Mouse (Mus musculus): ENCODE measurements around the gene Olfr541.
A peak's percentile ranks its signal among the peaks of the same experiment; 100 is the strongest.

DNA sequence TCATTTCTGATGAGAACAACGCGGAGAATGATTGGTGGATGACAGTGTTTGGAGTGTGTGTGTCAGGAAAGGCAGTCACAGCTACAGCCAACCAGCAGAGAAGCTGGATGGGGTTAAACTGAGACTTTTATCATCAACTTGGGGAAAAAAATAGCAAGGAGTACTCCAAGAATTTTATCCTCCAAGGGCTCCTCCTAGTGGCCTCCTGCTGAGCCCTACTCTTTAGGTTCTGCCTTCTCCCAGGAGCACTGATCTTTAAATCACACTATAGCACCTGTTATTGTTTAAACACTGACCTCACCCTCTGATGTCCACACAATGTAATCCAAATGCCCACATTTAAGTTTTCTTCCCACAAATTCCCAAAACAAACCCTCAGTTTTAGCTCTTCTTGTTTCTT lies 36.1 kb downstream of the Olfr541 start:
- TF ChIP-seq POLR2A (IDR thresholded peaks at IDR 0.05; ENCODE audit: low read depth, low read length) (no peak), CTCF (conservative IDR thresholded peaks at IDR 0.05; ENCODE audit: insufficient read depth, insufficient read length, low read depth, low read length) (0 out of 2 replicates have a peak, but pooled peaks have one; percentile 33)

All from kidney, adult 2 months (tissue).